Mouse (Mus musculus) cerebellum, adult 2 months (tissue): ENCODE results near the gene Olfr71.

ENCODE experiments used
- CTCF ChIP-seq: fragments of 200-500 bp; IDR thresholded peaks from 2 replicates; pipeline ENCODE4 v1.5.1; 2011; ENCODE audit warnings: low read depth, mild to moderate bottlenecking, control low read depth, low read length, moderate library complexity, borderline replicate concordance; ENCODE audit not compliant: insufficient read depth
- POLR2A ChIP-seq: fragments of 200-500 bp; IDR thresholded peaks from 2 replicates; pipeline ENCODE4 v1.6.1; 2011; ENCODE audit warnings: low read length, control low read depth, borderline replicate concordance; ENCODE audit not compliant: insufficient read depth

DNA sequence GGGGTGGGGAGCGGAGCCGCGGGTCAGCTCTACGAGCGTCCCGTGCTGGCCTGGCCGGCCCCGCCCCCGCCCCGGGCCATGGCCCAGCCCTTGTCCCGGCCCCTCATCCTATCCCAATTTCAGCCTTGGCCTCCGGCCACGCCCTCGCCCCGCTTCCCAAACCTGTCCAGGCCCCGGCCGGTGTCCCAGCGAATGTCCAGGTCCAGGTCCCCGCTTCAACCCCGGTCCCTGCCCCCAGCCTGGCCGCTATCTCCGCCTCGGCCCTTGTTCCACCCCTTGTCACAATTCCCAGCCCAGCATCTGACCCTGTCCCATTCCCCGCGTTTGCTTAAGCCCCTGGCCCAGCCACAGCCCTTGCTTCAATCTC lies 40.6 kb downstream of the Olfr71 start:
- TF ChIP-seq CTCF (no peak), POLR2A (no peak)
